Mouse (Mus musculus) cortical plate, adult 2 months (tissue): ENCODE data around the gene Nr5a1. TPM values are rescaled to one million over a fixed set of nuclear protein-coding genes. Genes with fewer than 3 reads are reported as not detected.

Experiments used
- H3K27ac ChIP-seq: fragments of 200-500 bp; 2 replicates; pipeline ENCODE4 v1.5.1; 2012; ENCODE audit warnings: low read length, control low read depth, inconsistent platforms; ENCODE audit not compliant: insufficient read depth
- H3K4me1 ChIP-seq: fragments of 200-500 bp; 2 replicates; pipeline ENCODE4 v1.6.1; 2011; ENCODE audit warnings: low read length; ENCODE audit not compliant: control insufficient read depth, insufficient read depth
- H3K4me3 ChIP-seq: fragments of 200-500 bp; 2 replicates; pipeline ENCODE4 v1.5.1; 2011; ENCODE audit warnings: mild to moderate bottlenecking, low read length, control low read depth; ENCODE audit not compliant: insufficient read depth
- CTCF ChIP-seq: fragments of 200-500 bp; IDR thresholded peaks from 2 replicates; pipeline ENCODE4 v1.5.1; 2011; ENCODE audit warnings: mild to moderate bottlenecking, control low read depth, low read length; ENCODE audit not compliant: insufficient read depth; ENCODE audit errors: extremely low read depth
- POLR2A ChIP-seq: fragments of 200-500 bp; IDR thresholded peaks from 2 replicates; pipeline ENCODE4 v1.6.1; 2011; ENCODE audit warnings: mild to moderate bottlenecking, low read length, control low read depth; ENCODE audit not compliant: insufficient read depth; ENCODE audit errors: extremely low read depth
- polyA plus RNA-seq: library from polyadenylated mRNA; depleted of rRNA; stranded (reverse); fragments of >200 nt; gene quantifications from 2 replicates; pipeline ENCODE4 v1.2.3, GENCODE M21; 2012

Gene Nr5a1
- polyA plus RNA-seq, 1 experiment = 0.06 TPM

- Histone ChIP-seq H3K27ac (no peak overlapping the region), H3K4me3 (no peak overlapping the region), H3K4me1 (no peaks in the 10 kb centered on the region)
- no peak for TF ChIP-seq POLR2A
- no peak for TF ChIP-seq CTCF
Observed at GRCm38 (mm10) chr2:38704336-38704735, 10.0 kb downstream of the Nr5a1 start.

- Histone ChIP-seq H3K4me3 (no peak overlapping the region), H3K4me1 (no peaks in the 10 kb centered on the region), H3K27ac (no peak overlapping the region)
- TF ChIP-seq POLR2A = no peak
- no peak for TF ChIP-seq CTCF
Observed at GRCm38 (mm10) chr2:38700177-38700576, 14.2 kb downstream of the Nr5a1 start.

GRCm38 (mm10) chr2:38698623-38699022 lies 15.7 kb downstream of the Nr5a1 start:
- H3K4me3 ChIP-seq = no peak overlapping the region
- no peak overlapping the region for H3K27ac ChIP-seq
- no peak for TF ChIP-seq CTCF
- no peak for TF ChIP-seq POLR2A
- no peaks in the 10 kb centered on the region for H3K4me1 ChIP-seq

GRCm38 (mm10) chr2:38697128-38698120 lies 16.9 kb downstream of the Nr5a1 start:
- H3K4me3 ChIP-seq = no peak overlapping the region
- no peak overlapping the region for H3K27ac ChIP-seq
- TF ChIP-seq POLR2A (no peak), CTCF (no peak)
- no peaks in the 10 kb centered on the region for H3K4me1 ChIP-seq

GRCm38 (mm10) chr2:38695770-38696169 lies 18.6 kb downstream of the Nr5a1 start:
- TF ChIP-seq CTCF = no peak
- no peak for TF ChIP-seq POLR2A
- Histone ChIP-seq H3K4me3 (no peak overlapping the region), H3K4me1 (no peaks in the 10 kb centered on the region), H3K27ac (no peak overlapping the region)

- Histone ChIP-seq H3K4me3 (no peak overlapping the region), H3K4me1 (peaks cover 2% of the 10 kb centered on the region; the same call in 1 of the 2 replicates), H3K27ac (no peak overlapping the region)
- TF ChIP-seq POLR2A (no peak), CTCF (peak; percentile 39; the same call in 1 of the 2 replicates)
Observed at GRCm38 (mm10) chr2:38691542-38691941, 22.8 kb downstream of the Nr5a1 start.

GRCm38 (mm10) chr2:38689881-38690280 lies 24.5 kb downstream of the Nr5a1 start:
- Histone ChIP-seq H3K4me3 (no peak overlapping the region), H3K27ac (no peak overlapping the region), H3K4me1 (peaks cover 2% of the 10 kb centered on the region; the same call in 1 of the 2 replicates)
- TF ChIP-seq POLR2A (no peak), CTCF (no peak)

- Histone ChIP-seq H3K27ac (no peak overlapping the region), H3K4me3 (peak overlapping the region; percentile 2; the same call in 1 of the 2 replicates)
Observed at GRCm38 (mm10) chr2:38688791-38689520, 25.4 kb downstream of the Nr5a1 start.

GRCm38 (mm10) chr2:38685746-38686145 lies 28.6 kb downstream of the Nr5a1 start:
- Histone ChIP-seq H3K4me3 (no peak overlapping the region), H3K4me1 (peaks cover 2% of the 10 kb centered on the region; the same call in 1 of the 2 replicates), H3K27ac (no peak overlapping the region)
- TF ChIP-seq POLR2A (no peak), CTCF (no peak)

More at GRCm38 (mm10) chr2:38688791-38689520, 25.4 kb downstream of the Nr5a1 start:
- TF ChIP-seq CTCF (peak; percentile 38), POLR2A (no peak)
- H3K4me1 ChIP-seq = peaks cover 2% of the 10 kb centered on the region; the same call in 1 of the 2 replicates
